Mouse (Mus musculus) hindbrain, embryonic 14.5 days (tissue): ENCODE measurements around the gene Ubr3. TPM values are rescaled to one million over a fixed set of nuclear protein-coding genes. Genes with fewer than 3 reads are reported as not detected.

Source experiments
- ATAC-seq: fragments of 200-750 bp; cut with Nextera tagmentation; 2 replicates; pipeline ENCODE4 v1.8.0; 2017; ENCODE audit warnings: moderate number of reproducible peaks, mild to moderate bottlenecking, moderate TSS enrichment, moderate library complexity; ENCODE audit not compliant: low FRiP score
- DNase-seq: peaks from one replicate; pipeline ENCODE4 v3.0.0-alpha.2; 2015; ENCODE audit warnings: low spot score
- H3K27ac ChIP-seq: fragments of 300-500 bp; sonication (generic); 2 replicates; pipeline ENCODE4 v1.5.1; 2014; ENCODE audit warnings: mild to moderate bottlenecking, moderate library complexity
- H3K27me3 ChIP-seq: fragments of 300-500 bp; sonication (generic); 2 replicates; pipeline ENCODE4 v1.6.1; 2014; ENCODE audit warnings: mild to moderate bottlenecking, low read length, mixed read lengths; ENCODE audit not compliant: control insufficient read depth, insufficient read depth
- H3K36me3 ChIP-seq: fragments of 300-500 bp; sonication (generic); replicated peaks from 2 replicates; pipeline ENCODE4 v1.6.1; 2014; ENCODE audit not compliant: control insufficient read depth, insufficient read depth
- H3K4me1 ChIP-seq: fragments of 300-500 bp; sonication (generic); replicated peaks from 2 replicates; pipeline ENCODE4 v1.6.1; 2014; ENCODE audit warnings: antibody characterized with exemption, low read length, mixed read lengths; ENCODE audit not compliant: control insufficient read depth, insufficient read depth
- H3K4me2 ChIP-seq: fragments of 300-500 bp; sonication (generic); replicated peaks from 2 replicates; pipeline ENCODE4 v1.6.1; 2014; ENCODE audit warnings: mild to moderate bottlenecking, moderate library complexity
- H3K4me3 ChIP-seq: fragments of 300-500 bp; sonication (generic); replicated peaks from 2 replicates; pipeline ENCODE4 v1.5.1; 2014; ENCODE audit warnings: mild to moderate bottlenecking, low read length
- H3K9ac ChIP-seq: fragments of 300-500 bp; sonication (generic); 2 replicates; pipeline ENCODE4 v1.6.1; 2014
- H3K9me3 ChIP-seq: fragments of 300-500 bp; sonication (generic); 2 replicates; pipeline ENCODE4 v1.6.1; 2016; ENCODE audit warnings: low read length; ENCODE audit not compliant: control insufficient read depth
- WGBS: fragments of 180-500 bp; shearing (Covaris S2); extraction: QIAGEN DNeasy Blood & Tissue Kit; methylation state at CpG from one replicate; pipeline ENCODE4 v1.1.7; 2014; 5-methylcytosine and 5-hydroxymethylcytosine counted together
- polyA plus RNA-seq: library from polyadenylated mRNA; unstranded; fragments of >200 nt; fragmentation: Nextera tagmentation; extraction: Ambion mirVana; gene quantifications from 2 replicates; pipeline ENCODE4 v1.2.1, GENCODE M21; 2014

Ubr3 gene
- polyA plus RNA-seq, 1 experiment from 2014 or later = 21.3 TPM

DNA sequence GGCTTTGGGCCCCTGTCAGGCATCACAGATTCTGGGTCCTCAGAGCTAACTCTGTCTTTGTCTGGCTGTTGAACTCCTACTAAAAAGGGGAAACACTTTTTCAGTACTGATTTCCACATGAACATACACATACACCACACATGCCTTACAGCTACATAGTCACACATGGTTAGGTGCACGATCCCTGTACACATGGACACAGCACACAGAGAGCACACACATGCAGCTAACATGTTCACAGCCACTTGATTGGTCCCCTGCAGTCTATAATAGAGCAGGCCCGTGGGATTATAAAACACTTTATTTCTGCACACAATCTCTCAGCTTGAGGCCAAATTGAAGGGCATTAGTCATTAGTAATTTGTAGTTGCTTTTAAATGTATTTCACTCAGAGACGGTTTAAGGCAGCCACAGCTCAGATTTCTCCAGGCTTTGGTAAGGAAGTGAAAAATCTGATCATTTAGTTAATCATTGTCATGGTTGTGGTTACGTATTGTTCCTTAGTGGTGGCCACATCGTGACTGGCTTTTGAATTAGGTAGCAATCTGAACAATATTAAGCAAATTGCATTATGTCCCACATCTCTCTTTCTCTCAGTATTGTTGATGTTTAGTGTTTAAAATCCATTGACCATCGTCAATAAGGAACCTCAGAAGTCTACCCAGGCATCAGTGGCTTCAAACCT lies 169.4 kb downstream of the Ubr3 start:
- Histone ChIP-seq H3K9ac (no peak overlapping the region), H3K4me1 (peaks cover 6% of the 10 kb centered on the region; the same call in 1 of the 2 replicates), H3K27me3 (no peaks in the 10 kb centered on the region), H3K36me3 (no peaks in the 10 kb centered on the region), H3K9me3 (no peaks in the 10 kb centered on the region), H3K27ac (no peak overlapping the region), H3K4me3 (no peak overlapping the region), H3K4me2 (no peak overlapping the region)
- ATAC-seq = no peak
- DNase-seq = no peak
- WGBS = 46% methylated on average over 6 of the region's 6 CpGs

DNA sequence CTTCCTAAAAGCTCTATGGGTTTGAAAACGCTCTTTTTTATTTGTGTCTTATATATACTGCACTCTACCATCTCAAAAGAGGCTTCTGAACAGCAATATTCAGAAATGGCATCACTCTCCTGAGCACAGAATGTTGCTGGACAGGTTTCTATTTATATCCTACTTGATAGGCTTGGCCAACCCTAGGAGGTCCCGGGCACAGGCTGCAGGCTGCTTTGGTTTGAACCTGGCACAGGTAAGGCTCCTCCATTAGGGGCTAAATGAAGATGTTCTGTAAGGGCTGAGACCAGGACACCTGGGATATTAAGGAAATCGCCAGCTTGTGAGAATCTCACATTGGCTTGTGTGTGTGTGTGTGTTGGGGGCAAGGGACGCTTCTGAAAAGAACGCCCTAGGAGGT lies 172.8 kb downstream of the Ubr3 start:
- H3K9me3 ChIP-seq = no peaks in the 10 kb centered on the region
- 86% methylated on average over 5 of the region's 5 CpGs for WGBS
- no peak overlapping the region for H3K4me3 ChIP-seq
- H3K27me3 ChIP-seq = no peaks in the 10 kb centered on the region
- H3K4me1 ChIP-seq = peaks cover 6% of the 10 kb centered on the region; the same call in 1 of the 2 replicates
- no peak for ATAC-seq
- no peak overlapping the region for H3K4me2 ChIP-seq
- H3K36me3 ChIP-seq = no peaks in the 10 kb centered on the region
- H3K27ac ChIP-seq = no peak overlapping the region
- DNase-seq = no peak
- H3K9ac ChIP-seq = no peak overlapping the region

Other genes starting within 250 kb of the Ubr3 start
- 0.13 and 0.24 TPM in 2 replicates for gene Klhl41, start 227.1 kb upstream of the Ubr3 start, polyA plus RNA-seq
- 18.8 and 20.2 TPM in 2 replicates for gene Fastkd1, start 183.7 kb upstream of the Ubr3 start, polyA plus RNA-seq
- 83.9 and 84.8 TPM in 2 replicates for gene Ppig, start 174.7 kb upstream of the Ubr3 start, polyA plus RNA-seq
- 2.0 and 2.3 TPM in 2 replicates for gene Ccdc173, start 107.7 kb upstream of the Ubr3 start, polyA plus RNA-seq
- gene Phospho2, start 107.6 kb upstream of the Ubr3 start, polyA plus RNA-seq = 40.2 and 47.0 TPM in 2 replicates
- gene Klhl23, start 75.3 kb upstream of the Ubr3 start, polyA plus RNA-seq = 106 and 112 TPM in 2 replicates
- 225 and 239 TPM in 2 replicates for gene Ssb, start 35.7 kb upstream of the Ubr3 start, polyA plus RNA-seq
- gene Mettl5, start 11.6 kb upstream of the Ubr3 start, polyA plus RNA-seq = 32.8 and 33.7 TPM in 2 replicates
- 0.08 and 0.27 TPM in 2 replicates for gene Myo3b, start 141.9 kb downstream of the Ubr3 start, polyA plus RNA-seq